Mouse (Mus musculus): ENCODE data around the gene Lrmda. TPM values are rescaled to one million over a fixed set of nuclear protein-coding genes. Genes with fewer than 3 reads are reported as not detected.
A peak's percentile ranks its signal among the peaks of the same experiment; 100 is the strongest.

Gene Lrmda
- polyA plus RNA-seq, 1 experiment from 2014 or later = 0.94 TPM

DNA sequence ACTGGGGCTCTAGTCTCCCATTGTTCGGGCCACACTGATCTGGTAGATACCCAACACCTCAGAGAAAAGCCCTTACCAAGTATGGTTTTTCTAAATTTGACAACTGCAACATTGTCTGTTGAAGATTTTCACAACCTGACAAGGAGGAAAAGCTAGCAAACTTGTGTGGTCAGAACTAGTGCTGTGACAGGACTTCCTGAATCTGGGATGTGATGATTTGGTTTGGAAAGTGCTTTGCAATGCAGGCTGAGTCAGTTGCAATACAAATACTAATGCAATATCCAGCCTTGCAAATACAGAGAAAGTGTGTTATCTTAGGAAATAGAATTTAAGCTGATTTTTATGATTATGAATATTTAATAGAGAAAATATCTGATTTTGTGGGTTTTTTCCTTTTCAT is 357.6 kb downstream of the Lrmda start:
- Histone ChIP-seq H3K4me3 (replicated peaks; ENCODE audit: low read length) (no peak overlapping the region), H3K4me2 (ENCODE audit: low read depth, low read length) (no peak overlapping the region)
- ATAC-seq (ENCODE audit: insufficient read depth, low FRiP score) = no peak

DNA sequence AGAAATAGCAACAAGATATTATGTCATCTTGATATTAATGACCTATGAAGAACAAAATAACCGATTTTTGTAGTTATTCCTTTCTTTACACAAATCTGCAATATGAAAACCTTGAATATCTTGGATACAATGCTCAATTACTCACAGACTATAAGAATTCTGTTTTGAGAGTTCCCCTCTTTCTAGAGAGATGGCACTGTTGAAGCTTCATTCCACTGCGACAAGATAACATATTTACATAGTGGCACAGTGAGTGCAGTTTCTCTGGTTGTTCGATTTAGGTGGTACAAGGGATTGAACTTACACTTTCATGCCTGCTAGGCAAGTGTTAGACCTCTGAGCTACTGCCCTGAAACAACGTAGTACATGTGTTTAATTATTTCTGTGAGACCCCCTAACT is 362.6 kb downstream of the Lrmda start:
- no peaks in the 10 kb centered on the region; the same call in 1 of the 2 replicates for H3K4me1 ChIP-seq (ENCODE audit: control insufficient read depth, insufficient read depth, low read length)
- H3K4me3 ChIP-seq (replicated peaks; ENCODE audit: low read length) = no peak overlapping the region
- H3K9ac ChIP-seq (ENCODE audit: low read length) = no peak overlapping the region
- H3K4me2 ChIP-seq (ENCODE audit: low read depth, low read length) = no peak overlapping the region
- no peak for ATAC-seq (ENCODE audit: insufficient read depth, low FRiP score)
- 52% methylated on average over 4 of the region's 4 CpGs for WGBS
- no peaks in the 10 kb centered on the region for H3K27me3 ChIP-seq (ENCODE audit: control insufficient read depth, insufficient read depth, low read length)
- no peaks in the 10 kb centered on the region for H3K36me3 ChIP-seq (ENCODE audit: control insufficient read depth, insufficient read depth, low read length)
- H3K27ac ChIP-seq (ENCODE audit: low read length) = no peak overlapping the region
- no peaks in the 10 kb centered on the region for H3K9me3 ChIP-seq (replicated peaks; ENCODE audit: control insufficient read depth, low read length)

More for the DNA sequence above, 357.6 kb downstream of the Lrmda start:
- WGBS = 89% methylated on average over 1 of the region's 1 CpGs
- Histone ChIP-seq H3K9me3 (replicated peaks; ENCODE audit: control insufficient read depth, low read length) (no peaks in the 10 kb centered on the region), H3K4me1 (ENCODE audit: control insufficient read depth, insufficient read depth, low read length) (no peaks in the 10 kb centered on the region), H3K36me3 (ENCODE audit: control insufficient read depth, insufficient read depth, low read length) (no peaks in the 10 kb centered on the region), H3K27ac (ENCODE audit: low read length) (no peak overlapping the region), H3K27me3 (ENCODE audit: control insufficient read depth, insufficient read depth, low read length) (no peaks in the 10 kb centered on the region), H3K9ac (ENCODE audit: low read length) (no peak overlapping the region)

DNA sequence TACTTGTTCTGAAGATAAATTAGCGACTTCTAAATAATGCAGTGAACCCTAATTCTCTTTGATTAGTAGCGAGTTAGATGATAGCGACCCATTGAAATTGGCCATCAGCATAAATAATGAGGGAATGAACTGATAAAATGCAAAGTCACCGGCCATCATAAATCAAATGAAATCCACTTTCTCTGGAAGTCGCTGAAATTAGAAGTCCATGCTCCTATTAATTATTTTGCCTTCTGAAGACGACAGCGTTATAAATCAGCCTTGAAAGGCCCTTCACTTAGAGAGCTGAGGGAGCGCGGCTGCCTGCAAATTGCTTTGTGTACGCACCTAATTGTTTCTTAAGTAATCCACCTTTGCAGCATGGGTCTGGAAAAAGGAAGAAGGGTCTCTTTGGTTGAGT is 374.1 kb downstream of the Lrmda start:
- 55% methylated on average over 10 of the region's 10 CpGs for WGBS
- Histone ChIP-seq H3K27me3 (ENCODE audit: control insufficient read depth, insufficient read depth, low read length) (no peaks in the 10 kb centered on the region), H3K27ac (ENCODE audit: low read length) (no peak overlapping the region), H3K9me3 (replicated peaks; ENCODE audit: control insufficient read depth, low read length) (no peaks in the 10 kb centered on the region), H3K4me3 (replicated peaks; ENCODE audit: low read length) (no peak overlapping the region), H3K9ac (ENCODE audit: low read length) (no peak overlapping the region), H3K4me1 (ENCODE audit: control insufficient read depth, insufficient read depth, low read length) (no peaks in the 10 kb centered on the region), H3K36me3 (ENCODE audit: control insufficient read depth, insufficient read depth, low read length) (no peaks in the 10 kb centered on the region), H3K4me2 (ENCODE audit: low read depth, low read length) (no peak overlapping the region)
- no peak for ATAC-seq (ENCODE audit: insufficient read depth, low FRiP score)

DNA sequence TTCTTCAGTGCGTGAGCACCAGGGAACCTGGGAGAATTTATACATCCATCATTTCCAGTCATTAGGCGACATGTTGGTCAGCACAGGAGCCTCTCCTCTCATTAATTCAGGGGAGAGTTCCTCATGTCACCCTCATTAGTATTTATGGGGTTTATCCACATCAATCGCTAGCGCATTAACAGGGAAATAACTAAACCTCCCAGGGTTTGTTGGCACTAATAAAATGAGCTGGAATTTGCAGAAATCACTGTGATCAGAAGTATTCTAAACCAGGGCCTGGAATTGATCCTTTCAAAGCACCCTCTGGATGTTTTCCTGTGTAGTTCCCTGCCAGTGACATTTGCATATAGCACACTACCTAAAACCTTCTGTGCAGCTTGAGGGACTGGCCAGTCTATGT is 382.9 kb downstream of the Lrmda start:
- no peaks in the 10 kb centered on the region for H3K27me3 ChIP-seq (ENCODE audit: control insufficient read depth, insufficient read depth, low read length)
- no peak overlapping the region for H3K4me2 ChIP-seq (ENCODE audit: low read depth, low read length)
- no peak overlapping the region for H3K27ac ChIP-seq (ENCODE audit: low read length)
- 58% methylated on average over 4 of the region's 4 CpGs for WGBS
- no peak for ATAC-seq (ENCODE audit: insufficient read depth, low FRiP score)
- H3K9me3 ChIP-seq (replicated peaks; ENCODE audit: control insufficient read depth, low read length) = no peaks in the 10 kb centered on the region
- peaks cover 5% of the 10 kb centered on the region; the same call in 1 of the 2 replicates for H3K4me1 ChIP-seq (ENCODE audit: control insufficient read depth, insufficient read depth, low read length)
- H3K4me3 ChIP-seq (replicated peaks; ENCODE audit: low read length) = no peak overlapping the region
- H3K9ac ChIP-seq (ENCODE audit: low read length) = no peak overlapping the region
- no peaks in the 10 kb centered on the region for H3K36me3 ChIP-seq (ENCODE audit: control insufficient read depth, insufficient read depth, low read length)

DNA sequence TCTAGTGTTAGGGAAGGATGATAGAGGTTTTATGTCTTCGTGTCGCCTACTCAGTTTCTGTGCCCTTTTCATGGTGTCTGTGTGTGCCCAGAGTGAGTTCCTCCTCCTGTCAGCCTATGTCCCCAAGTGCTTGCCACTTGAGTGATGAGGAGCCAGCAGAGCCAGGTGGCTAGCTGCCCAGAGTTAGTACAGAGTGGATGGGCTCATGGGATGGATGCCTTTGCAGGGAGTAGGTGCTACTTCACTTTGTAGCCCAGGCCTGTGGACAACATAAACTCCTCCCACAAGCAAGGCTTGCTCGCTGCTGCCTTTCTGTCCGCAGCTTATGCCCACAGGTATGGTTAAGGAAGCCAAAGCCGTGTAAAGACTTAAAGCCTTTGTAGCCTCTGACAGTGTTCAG is 387.1 kb downstream of the Lrmda start:
- no peak for ATAC-seq (ENCODE audit: insufficient read depth, low FRiP score)

DNA sequence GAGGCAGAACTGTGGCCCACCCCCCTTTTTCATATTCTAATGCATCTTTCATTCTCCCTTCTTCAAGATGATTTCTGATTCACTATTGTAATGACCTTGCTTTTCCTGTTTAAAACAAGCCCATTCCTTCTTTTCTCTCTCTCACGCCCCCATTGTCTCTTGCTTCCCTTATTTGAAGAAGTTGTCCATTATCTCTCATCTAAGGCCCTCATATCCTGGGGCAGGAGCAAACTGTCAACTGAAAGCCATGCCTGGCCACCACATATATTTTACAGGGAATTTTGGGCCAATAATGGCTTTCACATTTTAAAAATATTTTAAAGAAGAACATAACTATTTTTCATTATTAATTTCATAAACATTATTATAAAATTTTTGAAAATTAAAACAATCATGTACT is 391.3 kb downstream of the Lrmda start:
- Histone ChIP-seq H3K27ac (ENCODE audit: low read length) (no peak overlapping the region), H3K9ac (ENCODE audit: low read length) (no peak overlapping the region), H3K36me3 (ENCODE audit: control insufficient read depth, insufficient read depth, low read length) (no peaks in the 10 kb centered on the region), H3K4me1 (ENCODE audit: control insufficient read depth, insufficient read depth, low read length) (peaks cover 6% of the 10 kb centered on the region; the same call in 1 of the 2 replicates), H3K27me3 (ENCODE audit: control insufficient read depth, insufficient read depth, low read length) (no peaks in the 10 kb centered on the region), H3K9me3 (replicated peaks; ENCODE audit: control insufficient read depth, low read length) (no peaks in the 10 kb centered on the region), H3K4me2 (ENCODE audit: low read depth, low read length) (no peak overlapping the region), H3K4me3 (replicated peaks; ENCODE audit: low read length) (no peak overlapping the region)
- 84% methylated on average over 1 of the region's 1 CpGs for WGBS
- no peak for ATAC-seq (ENCODE audit: insufficient read depth, low FRiP score)

More for the DNA sequence above, 387.1 kb downstream of the Lrmda start:
- Histone ChIP-seq H3K27ac (ENCODE audit: low read length) (no peak overlapping the region), H3K4me1 (ENCODE audit: control insufficient read depth, insufficient read depth, low read length) (peaks cover 7% of the 10 kb centered on the region; the same call in 1 of the 2 replicates), H3K4me3 (replicated peaks; ENCODE audit: low read length) (no peak overlapping the region), H3K36me3 (ENCODE audit: control insufficient read depth, insufficient read depth, low read length) (no peaks in the 10 kb centered on the region), H3K9ac (ENCODE audit: low read length) (no peak overlapping the region), H3K4me2 (ENCODE audit: low read depth, low read length) (no peak overlapping the region), H3K9me3 (replicated peaks; ENCODE audit: control insufficient read depth, low read length) (no peaks in the 10 kb centered on the region), H3K27me3 (ENCODE audit: control insufficient read depth, insufficient read depth, low read length) (no peaks in the 10 kb centered on the region)
- WGBS = 89% methylated on average over 5 of the region's 5 CpGs

DNA sequence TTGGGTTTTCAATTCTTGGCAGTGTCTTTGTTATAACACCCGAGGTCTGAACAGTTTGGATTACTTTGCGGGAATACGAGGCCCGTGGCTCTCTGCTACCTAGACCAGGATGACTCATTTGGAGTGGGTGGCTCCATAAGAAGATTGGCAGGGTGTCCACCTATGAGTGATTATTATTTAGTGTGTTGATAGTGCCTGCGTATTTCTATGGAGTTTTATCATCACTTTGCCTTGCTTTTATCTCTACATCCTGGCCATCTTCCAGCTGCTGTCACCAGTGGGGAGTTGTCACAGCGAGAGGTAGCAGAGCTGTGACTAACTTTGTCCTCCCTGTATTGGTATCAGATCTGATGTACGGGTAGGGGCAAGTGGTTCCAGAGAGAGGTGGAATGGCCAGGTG is 393.7 kb downstream of the Lrmda start:
- H3K9ac ChIP-seq (ENCODE audit: low read length) = no peak overlapping the region
- no peak overlapping the region for H3K27ac ChIP-seq (ENCODE audit: low read length)
- H3K4me1 ChIP-seq (ENCODE audit: control insufficient read depth, insufficient read depth, low read length) = peaks cover 4% of the 10 kb centered on the region; the same call in 1 of the 2 replicates
- no peaks in the 10 kb centered on the region for H3K9me3 ChIP-seq (replicated peaks; ENCODE audit: control insufficient read depth, low read length)
- peak; percentile 47; the same call in 1 of the 2 replicates for ATAC-seq (ENCODE audit: insufficient read depth, low FRiP score)
- H3K27me3 ChIP-seq (ENCODE audit: control insufficient read depth, insufficient read depth, low read length) = no peaks in the 10 kb centered on the region
- no peak overlapping the region for H3K4me2 ChIP-seq (ENCODE audit: low read depth, low read length)
- H3K4me3 ChIP-seq (replicated peaks; ENCODE audit: low read length) = no peak overlapping the region
- 34% methylated on average over 7 of the region's 7 CpGs for WGBS
- H3K36me3 ChIP-seq (ENCODE audit: control insufficient read depth, insufficient read depth, low read length) = no peaks in the 10 kb centered on the region

DNA sequence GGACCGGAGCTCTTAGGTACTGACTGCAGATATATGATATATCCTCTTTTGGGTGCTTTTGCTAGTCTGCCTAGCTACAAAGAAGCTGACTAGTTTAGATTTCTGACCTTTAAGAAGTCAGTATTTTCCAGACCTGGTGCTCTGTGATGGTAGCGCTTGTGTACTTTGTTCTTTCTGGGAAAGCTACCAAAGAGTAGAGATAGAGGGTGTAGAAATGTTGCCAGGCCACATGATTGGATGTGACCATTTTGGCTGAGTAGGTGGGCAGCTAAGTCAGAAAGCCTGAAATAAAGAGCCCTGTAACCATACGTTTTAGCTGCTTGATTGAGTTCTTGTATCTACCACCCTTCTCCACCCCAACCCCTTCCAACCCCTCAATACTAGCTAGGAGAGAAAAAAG is 398.2 kb downstream of the Lrmda start:
- Histone ChIP-seq H3K9ac (ENCODE audit: low read length) (no peak overlapping the region), H3K9me3 (replicated peaks; ENCODE audit: control insufficient read depth, low read length) (no peaks in the 10 kb centered on the region), H3K27ac (ENCODE audit: low read length) (no peak overlapping the region), H3K4me3 (replicated peaks; ENCODE audit: low read length) (no peak overlapping the region), H3K4me1 (ENCODE audit: control insufficient read depth, insufficient read depth, low read length) (peaks cover 10% of the 10 kb centered on the region; the same call in 1 of the 2 replicates), H3K27me3 (ENCODE audit: control insufficient read depth, insufficient read depth, low read length) (no peaks in the 10 kb centered on the region), H3K4me2 (ENCODE audit: low read depth, low read length) (no peak overlapping the region), H3K36me3 (ENCODE audit: control insufficient read depth, insufficient read depth, low read length) (no peaks in the 10 kb centered on the region)
- 82% methylated on average over 3 of the region's 3 CpGs for WGBS
- no peak for ATAC-seq (ENCODE audit: insufficient read depth, low FRiP score)

DNA sequence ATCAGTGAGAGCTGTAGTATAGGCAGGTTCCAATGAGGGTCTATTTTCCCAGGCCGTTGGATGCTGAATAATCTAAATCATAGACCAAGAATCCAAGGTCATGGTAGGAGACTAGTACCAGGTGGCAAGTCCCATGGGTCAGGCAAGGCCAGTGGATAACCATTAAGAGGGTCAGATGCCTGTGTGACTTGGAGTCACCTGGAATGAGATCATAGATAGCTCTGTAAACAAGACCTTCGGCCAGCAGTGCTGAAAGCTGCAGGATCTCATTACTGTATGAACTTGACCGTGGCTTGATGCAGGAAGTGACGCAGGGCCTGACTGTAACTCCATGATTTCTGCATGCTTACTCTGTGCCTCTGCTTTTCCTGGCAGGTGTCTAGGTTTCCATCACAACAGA is 402.2 kb downstream of the Lrmda start:
- 69% methylated on average over 4 of the region's 4 CpGs for WGBS
- ATAC-seq (ENCODE audit: insufficient read depth, low FRiP score) = peak; percentile 62; the same call in 1 of the 2 replicates
- H3K4me2 ChIP-seq (ENCODE audit: low read depth, low read length) = no peak overlapping the region
- H3K9me3 ChIP-seq (replicated peaks; ENCODE audit: control insufficient read depth, low read length) = no peaks in the 10 kb centered on the region
- H3K27ac ChIP-seq (ENCODE audit: low read length) = no peak overlapping the region
- H3K4me1 ChIP-seq (ENCODE audit: control insufficient read depth, insufficient read depth, low read length) = peaks cover 6% of the 10 kb centered on the region; the same call in 1 of the 2 replicates
- no peak overlapping the region for H3K4me3 ChIP-seq (replicated peaks; ENCODE audit: low read length)
- no peaks in the 10 kb centered on the region for H3K27me3 ChIP-seq (ENCODE audit: control insufficient read depth, insufficient read depth, low read length)
- H3K9ac ChIP-seq (ENCODE audit: low read length) = no peak overlapping the region
- no peaks in the 10 kb centered on the region for H3K36me3 ChIP-seq (ENCODE audit: control insufficient read depth, insufficient read depth, low read length)
